ENCODE assay signal across 8 mouse cellular contexts in genomic region chr12:70227121-70227932, GRCm38 (mm10). TPM values are rescaled to one million over a fixed set of nuclear protein-coding genes. Genes with fewer than 3 reads are reported as not detected.
DNase-seq lines count a peak whose midpoint lies in the region; ATAC-seq and TF ChIP-seq lines count a peak whose summit lies in the region.

No protein-coding gene starts in this region.

- peaks cover 19% of the 10 kb centered on the region for H3K27me3 ChIP-seq in hindbrain, embryonic 13.5 days
- H3K27me3 ChIP-seq in liver, adult 2 months (ENCODE audit: control insufficient read depth, insufficient read depth, low read length), result no peaks in the 10 kb centered on the region
- H3K27me3 ChIP-seq in midbrain, postnatal 0 days (ENCODE audit: insufficient read depth, low read length), result 0 out of 2 replicates have a peak, but pooled peaks cover 5% of the 10 kb centered on the region
- no peaks in the 10 kb centered on the region for H3K27me3 ChIP-seq in stomach, embryonic 16.5 days (ENCODE audit: control insufficient read depth, insufficient read depth, low read length)

- H3K27ac ChIP-seq in ES-E14 (ENCODE audit: insufficient read depth, low read depth, low read length, poor library complexity, severe bottlenecking), result no peak overlapping the region
- no peak overlapping the region for H3K27ac ChIP-seq in hindbrain, embryonic 13.5 days
- peak overlapping the region; percentile 89 for H3K27ac ChIP-seq in liver, adult 2 months (replicated peaks; ENCODE audit: insufficient read depth, low read depth, low read length)
- no peak overlapping the region for H3K27ac ChIP-seq in midbrain, postnatal 0 days (ENCODE audit: low read depth, low read length)
- H3K27ac ChIP-seq in stomach, embryonic 16.5 days (ENCODE audit: low read length), result peak overlapping the region; percentile 74

- peaks cover 12% of the 10 kb centered on the region; the same call in 1 of the 2 replicates for H3K79me2 ChIP-seq in liver, adult 2 months (ENCODE audit: control insufficient read depth, insufficient read depth, low read length)

- ATAC-seq in hindbrain, embryonic 13.5 days (ENCODE audit: low FRiP score), result peak; percentile 78
- ATAC-seq in midbrain, postnatal 0 days (ENCODE audit: low FRiP score), result peak; percentile 62; the same call in 1 of the 2 replicates
- peak; percentile 97 for ATAC-seq in stomach, embryonic 16.5 days (ENCODE audit: insufficient read depth, low FRiP score)

- TF ChIP-seq CTCF in brain, embryonic 14.5 days (IDR thresholded peaks at IDR 0.05; ENCODE audit: borderline replicate concordance, extremely low read depth, insufficient read depth, insufficient read length), result peak; percentile 15; the same call in 1 of the 2 replicates
- no peak for TF ChIP-seq CTCF in liver, adult 2 months (IDR thresholded peaks at IDR 0.05; ENCODE audit: low read depth, low read length)
- TF ChIP-seq CTCF in midbrain, postnatal 0 days (IDR thresholded peaks at IDR 0.05), result peak; percentile 59

- 0 out of 2 replicates have a peak overlapping the region, but pooled peaks have one; percentile 1 for H3K9ac ChIP-seq in ES-E14 (ENCODE audit: insufficient read depth, low read depth, low read length, poor library complexity, severe bottlenecking)
- peak overlapping the region; percentile 74 for H3K9ac ChIP-seq in hindbrain, embryonic 13.5 days
- H3K9ac ChIP-seq in liver, adult 2 months (ENCODE audit: low read depth, low read length), result peak overlapping the region; percentile 86
- H3K9ac ChIP-seq in midbrain, postnatal 0 days (replicated peaks; ENCODE audit: low read length, poor library complexity, severe bottlenecking), result peak overlapping the region; percentile 52
- peak overlapping the region; percentile 81 for H3K9ac ChIP-seq in stomach, embryonic 16.5 days (ENCODE audit: low read length)

- peak; percentile 68 for DNase-seq in ES-E14 (ENCODE audit: low read depth, low spot score)
- peak; percentile 51 for DNase-seq in brain, embryonic 14.5 days (ENCODE audit: low read depth)
- peak; percentile 72 for DNase-seq in forelimb bud, embryonic 11.5 days (ENCODE audit: low read depth, low spot score)
- DNase-seq in liver, adult 2 months (ENCODE audit: extremely low read depth, low read depth, low spot score), result peak; percentile 88
- peak; percentile 19 for DNase-seq in midbrain, postnatal 0 days (ENCODE audit: low spot score)
- DNase-seq in cerebellum, adult 9-10 months, result no peak

- WGBS in hindbrain, embryonic 13.5 days, result under 1% methylated on average over 50 of the region's 52 CpGs
- WGBS in liver, adult 2 months, result under 1% methylated on average over 52 of the region's 52 CpGs
- WGBS in midbrain, postnatal 0 days, result 1% methylated on average over 49 of the region's 52 CpGs
- under 1% methylated on average over 52 of the region's 52 CpGs for WGBS in stomach, embryonic 16.5 days

- no peak for TF ChIP-seq POLR2A in brain, embryonic 14.5 days (IDR thresholded peaks at IDR 0.05; ENCODE audit: borderline replicate concordance, extremely low read depth, insufficient read depth, insufficient read length, poor library complexity, severe bottlenecking)
- peak; percentile 93 for TF ChIP-seq POLR2A in liver, adult 2 months (IDR thresholded peaks at IDR 0.05; ENCODE audit: extremely low read depth, insufficient read depth, low read length)

- peak overlapping the region; percentile 52 to 70 for H3K4me3 ChIP-seq in ES-E14 (ENCODE audit: insufficient read depth in 1 of 2, low read depth in 1 of 2, low read length in 2 of 2, poor library complexity in 1 of 2, severe bottlenecking in 1 of 2)
- peak overlapping the region; percentile 47 for H3K4me3 ChIP-seq in hindbrain, embryonic 13.5 days
- peak overlapping the region; percentile 75 for H3K4me3 ChIP-seq in liver, adult 2 months (ENCODE audit: insufficient read depth, low read depth, low read length)
- peak overlapping the region; percentile 39 for H3K4me3 ChIP-seq in midbrain, postnatal 0 days (ENCODE audit: low read depth, low read length)
- peak overlapping the region; percentile 69 for H3K4me3 ChIP-seq in stomach, embryonic 16.5 days (replicated peaks; ENCODE audit: low read length)

- no peaks in the 10 kb centered on the region for H3K36me3 ChIP-seq in ES-E14 (ENCODE audit: control insufficient read depth, insufficient read depth, low read length, poor library complexity, severe bottlenecking)
- no peaks in the 10 kb centered on the region for H3K36me3 ChIP-seq in hindbrain, embryonic 13.5 days
- peaks cover 5% of the 10 kb centered on the region; the same call in 1 of the 2 replicates for H3K36me3 ChIP-seq in liver, adult 2 months (ENCODE audit: control insufficient read depth, insufficient read depth, low read length)
- no peaks in the 10 kb centered on the region for H3K36me3 ChIP-seq in midbrain, postnatal 0 days (ENCODE audit: insufficient read depth, low read length)
- H3K36me3 ChIP-seq in stomach, embryonic 16.5 days (ENCODE audit: control insufficient read depth, insufficient read depth, low read length), result no peaks in the 10 kb centered on the region

- peak overlapping the region; percentile 85 for H3K4me2 ChIP-seq in hindbrain, embryonic 13.5 days
- H3K4me2 ChIP-seq in midbrain, postnatal 0 days (ENCODE audit: low read depth, low read length, poor library complexity, severe bottlenecking), result peak overlapping the region; percentile 94
- peak overlapping the region; percentile 96 for H3K4me2 ChIP-seq in stomach, embryonic 16.5 days (ENCODE audit: low read depth, low read length)

- no peaks in the 10 kb centered on the region for H3K9me3 ChIP-seq in ES-E14 (ENCODE audit: control insufficient read depth, insufficient read depth, low read depth, low read length)
- H3K9me3 ChIP-seq in hindbrain, embryonic 13.5 days, result no peaks in the 10 kb centered on the region
- no peaks in the 10 kb centered on the region for H3K9me3 ChIP-seq in midbrain, postnatal 0 days (ENCODE audit: low read length)
- H3K9me3 ChIP-seq in stomach, embryonic 16.5 days (replicated peaks; ENCODE audit: control insufficient read depth, low read length), result no peaks in the 10 kb centered on the region

- peaks cover 0 to 8% of the 10 kb centered on the region in 2 experiments; a peak in 1 of 4 replicates for H3K4me1 ChIP-seq in ES-E14 (ENCODE audit: control insufficient read depth in 2 of 2, insufficient read depth in 2 of 2, low read length in 2 of 2, poor library complexity in 1 of 2)
- H3K4me1 ChIP-seq in hindbrain, embryonic 13.5 days (replicated peaks), result peaks cover 21% of the 10 kb centered on the region
- H3K4me1 ChIP-seq in liver, adult 2 months (ENCODE audit: control insufficient read depth, insufficient read depth, low read length), result peaks cover 32% of the 10 kb centered on the region
- peaks cover 6% of the 10 kb centered on the region for H3K4me1 ChIP-seq in midbrain, postnatal 0 days (ENCODE audit: insufficient read depth, low read length)
- H3K4me1 ChIP-seq in stomach, embryonic 16.5 days (ENCODE audit: control insufficient read depth, insufficient read depth, low read length), result peaks cover 20% of the 10 kb centered on the region

- in situ Hi-C loops in ES-E14 (cut with MboI; ENCODE audit: low sequenced_read_pairs in 2 of 2, unreplicated experiment in 2 of 2), result no loop called here

TF ChIP-seq in ES-E14, 5 proteins besides CTCF, POLR2A, EP300 and RAD21:
- TF ChIP-seq ZNF384 (IDR thresholded peaks at IDR 0.05; ENCODE audit: low read depth, low read length), result no peak
- TF ChIP-seq CHD2 (IDR thresholded peaks at IDR 0.05; ENCODE audit: low read depth, low read length), result no peak
- no peak for TF ChIP-seq HCFC1 (IDR thresholded peaks at IDR 0.05; ENCODE audit: borderline replicate concordance, insufficient read depth, low read length)
- no peak for TF ChIP-seq MAFK (IDR thresholded peaks at IDR 0.05; ENCODE audit: insufficient read depth, low read depth, low read length)
- TF ChIP-seq ZC3H11A (IDR thresholded peaks at IDR 0.05; ENCODE audit: borderline replicate concordance, low read depth, low read length), result no peak

RNA-seq across cellular contexts. Expression of gene Pygl, which starts 4.0 kb away (rescaled TPM):
- 1.4 TPM in 2 replicates for total RNA-seq in ES-E14 (2012; rRNA removed)
- polyA plus RNA-seq in brain, embryonic 14.5 days (2012; rRNA removed), result 5.0 and 6.6 TPM in 2 replicates
- 6.6 and 8.6 TPM in 2 replicates for polyA plus RNA-seq in hindbrain, embryonic 13.5 days (2015; fragmentation: Nextera tagmentation; extraction: Ambion mirVana)
- total RNA-seq in liver, adult 2 months (2014; rRNA removed), result 290 and 428 TPM in 2 replicates
- polyA plus RNA-seq in liver, adult 2 months (2012; rRNA removed), result 281 and 298 TPM in 2 replicates
- total RNA-seq in midbrain, postnatal 0 days (2014; rRNA removed), result 10.7 and 12.4 TPM in 2 replicates
- 8.9 TPM in 2 replicates for polyA plus RNA-seq in midbrain, postnatal 0 days (2015; fragmentation: Nextera tagmentation; extraction: Ambion mirVana)
- 53.5 and 55.0 TPM in 2 replicates for polyA plus RNA-seq in stomach, embryonic 16.5 days (2015; fragmentation: Nextera tagmentation; extraction: Ambion mirVana)

Comparison
In these comparisons a context has a peak if more than half of its experiments do, and no peak if none do; other contexts are left out.
1. H3K27ac ChIP-seq: peak in liver, adult 2 months (single experiment) and stomach, embryonic 16.5 days (single experiment); none in ES-E14 (single experiment), hindbrain, embryonic 13.5 days (single experiment) and midbrain, postnatal 0 days (single experiment).
2. H3K9ac ChIP-seq: peak in every context shown above with its lines; median percentile 86 in liver, adult 2 months; 81 in stomach, embryonic 16.5 days; 74 in hindbrain, embryonic 13.5 days; 52 in midbrain, postnatal 0 days; 1 in ES-E14.
3. Peak in every context shown above with its lines, with median percentiles within 50 percentile points of each other: H3K4me3 ChIP-seq, ATAC-seq and H3K4me2 ChIP-seq.